ENCODE assay signal across 11 mouse cellular contexts in genomic region chr3:120541556-120542476, GRCm38 (mm10).
DNase-seq lines count a peak whose midpoint lies in the region; ATAC-seq and TF ChIP-seq lines count a peak whose summit lies in the region.
"Had no signal": no experiment of that assay in that cellular context is flagged by ENCODE, and none has a peak within 500 bp of the region (broad histone marks: within the 10 kb centered on the region; RNA-seq: fewer than 3 reads in every experiment).

No protein-coding gene starts in this region.

- DNase-seq in kidney, postnatal 25 days = no peak
- DNase-seq in limb, embryonic 10.5 days (ENCODE audit: low spot score) = peak; percentile 32
- DNase-seq in ovary, adult 18-20 months (ENCODE audit: low spot score) = no peak
- DNase-seq in left cerebral cortex, adult 11 months (ENCODE audit: low spot score) = no peak
- DNase-seq: cerebellum, adult 18-20 months; gastrocnemius, postnatal 14 days; thymus, postnatal 25 days had no signal

- no peak for ATAC-seq in kidney, embryonic 15.5 days (replicated peaks; ENCODE audit: low FRiP score)
- peak; percentile 87 for ATAC-seq in forebrain, embryonic 12.5 days (ENCODE audit: low FRiP score)
- ATAC-seq in megakaryocyte progenitor cell, adult 5-6 weeks (replicated peaks; ENCODE audit: poor library complexity) = no peak

- no peaks in the 10 kb centered on the region for H3K4me1 ChIP-seq in kidney, embryonic 15.5 days
- peaks cover 11% of the 10 kb centered on the region for H3K4me1 ChIP-seq in forebrain, embryonic 12.5 days
- peaks cover 11% of the 10 kb centered on the region for H3K4me1 ChIP-seq in limb, embryonic 10.5 days
- H3K4me1 ChIP-seq in olfactory bulb, adult 2 months (ENCODE audit: control insufficient read depth, insufficient read depth, low read length) = peaks cover 3% of the 10 kb centered on the region

- no peaks in the 10 kb centered on the region for H3K36me3 ChIP-seq in kidney, embryonic 15.5 days
- no peaks in the 10 kb centered on the region for H3K36me3 ChIP-seq in forebrain, embryonic 12.5 days (replicated peaks)
- no peaks in the 10 kb centered on the region for H3K36me3 ChIP-seq in limb, embryonic 10.5 days

- no peaks in the 10 kb centered on the region for H3K9me3 ChIP-seq in kidney, embryonic 15.5 days (replicated peaks)
- no peaks in the 10 kb centered on the region for H3K9me3 ChIP-seq in forebrain, embryonic 12.5 days
- H3K9me3 ChIP-seq in limb, embryonic 10.5 days (replicated peaks) = no peaks in the 10 kb centered on the region

- no peak for TF ChIP-seq CTCF in olfactory bulb, adult 2 months (IDR thresholded peaks at IDR 0.05; ENCODE audit: insufficient read depth, low read depth, low read length)

- no peak overlapping the region for H3K27ac ChIP-seq in kidney, embryonic 15.5 days
- peak overlapping the region; percentile 74 for H3K27ac ChIP-seq in forebrain, embryonic 12.5 days
- peak overlapping the region; percentile 76 for H3K27ac ChIP-seq in limb, embryonic 10.5 days
- peak overlapping the region; percentile 56; the same call in 1 of the 2 replicates for H3K27ac ChIP-seq in olfactory bulb, adult 2 months (ENCODE audit: insufficient read depth, low read depth, low read length)

- H3K9ac ChIP-seq in kidney, embryonic 15.5 days = no peak overlapping the region
- no peak overlapping the region for H3K9ac ChIP-seq in forebrain, embryonic 12.5 days

- WGBS in kidney, embryonic 15.5 days = 47% methylated on average over 21 of the region's 21 CpGs
- 47% methylated on average over 21 of the region's 21 CpGs for WGBS in forebrain, embryonic 12.5 days
- WGBS in limb, embryonic 10.5 days = 32% methylated on average over 21 of the region's 21 CpGs
- 48% methylated on average over 21 of the region's 21 CpGs for WGBS in olfactory bulb, adult 2 months

- no peak overlapping the region for H3K4me3 ChIP-seq in kidney, embryonic 15.5 days (replicated peaks)
- H3K4me3 ChIP-seq in forebrain, embryonic 12.5 days (replicated peaks) = no peak overlapping the region
- H3K4me3 ChIP-seq in limb, embryonic 10.5 days = peak overlapping the region; percentile 14; the same call in 1 of the 2 replicates
- H3K4me3 ChIP-seq in olfactory bulb, adult 2 months (ENCODE audit: insufficient read depth, low read depth, low read length) = no peak overlapping the region

- peak overlapping the region; percentile 23; the same call in 1 of the 2 replicates for H3K4me2 ChIP-seq in kidney, embryonic 15.5 days
- H3K4me2 ChIP-seq in forebrain, embryonic 12.5 days = peak overlapping the region; percentile 19; the same call in 1 of the 2 replicates

- H3K27me3 ChIP-seq in kidney, embryonic 15.5 days = no peaks in the 10 kb centered on the region
- H3K27me3 ChIP-seq in forebrain, embryonic 12.5 days = no peaks in the 10 kb centered on the region
- no peaks in the 10 kb centered on the region for H3K27me3 ChIP-seq in limb, embryonic 10.5 days (ENCODE audit: low read depth, poor library complexity, severe bottlenecking)

- TF ChIP-seq POLR2A in olfactory bulb, adult 2 months (IDR thresholded peaks at IDR 0.05; ENCODE audit: insufficient read depth, low read depth, low read length) = no peak
